Mouse (Mus musculus) urinary bladder, adult 18-20 months (tissue): ENCODE measurements at regions not wholly inside any gene's neighbourhood (a gene's known extent, or its start where the extent isn't known, plus 50 kb on each side); places are given as distances from the start of the nearest gene placed in this dataset.
"Not testable (repeated sequence)": the region's sequence is repeated elsewhere in the genome, so short reads cannot be mapped to it uniquely, and the experiment has no call there.

Experiments
- DNase-seq, 2 experiments: peaks; one replicate each; pipeline ENCODE4 v3.0.0; 2022; ENCODE audit warnings: low spot score in 2 of 2, mixed read lengths in 2 of 2

DNA sequence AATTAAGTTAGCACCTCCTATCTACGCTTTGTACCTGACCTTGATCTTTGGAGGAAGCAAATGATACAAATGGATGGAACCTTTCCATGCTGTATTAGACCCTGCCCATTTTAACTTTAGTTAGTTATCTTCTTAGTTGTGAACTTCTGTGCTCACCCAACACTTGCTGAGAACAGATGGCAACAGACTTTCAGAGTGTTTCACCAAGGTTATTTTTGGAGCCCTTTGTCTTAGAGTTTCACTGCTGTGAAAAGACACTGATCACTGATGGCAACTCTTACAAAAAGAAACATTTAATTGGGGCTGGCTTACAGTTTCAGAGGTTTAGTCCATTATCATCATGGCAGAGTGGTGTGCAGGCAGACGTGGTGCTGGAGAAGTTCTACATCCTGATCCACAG lies 88.8 kb upstream of the Zfp746 start:
- no peak for DNase-seq

DNA sequence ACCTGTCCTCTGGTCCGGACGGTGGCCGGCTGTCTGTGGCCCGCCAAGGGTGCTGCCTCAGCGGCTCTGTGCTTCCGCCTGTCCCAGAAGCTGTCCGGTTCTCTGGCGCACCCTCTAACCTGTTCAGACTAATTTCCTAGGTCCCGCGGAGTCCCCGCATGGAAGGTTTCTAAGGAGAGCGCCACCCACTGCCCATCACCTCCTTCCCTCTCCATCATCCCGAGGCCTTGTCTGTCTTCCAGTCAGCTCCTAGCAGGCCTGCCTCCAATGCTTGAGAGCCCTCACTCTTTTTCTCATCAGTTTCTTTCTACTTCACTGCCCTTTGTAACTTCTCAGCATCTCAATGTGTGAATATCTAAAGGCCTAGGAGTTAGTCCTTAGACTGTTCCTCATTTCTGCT lies 86.4 kb upstream of the Zfp746 start:
- DNase-seq = not testable (repeated sequence)

DNA sequence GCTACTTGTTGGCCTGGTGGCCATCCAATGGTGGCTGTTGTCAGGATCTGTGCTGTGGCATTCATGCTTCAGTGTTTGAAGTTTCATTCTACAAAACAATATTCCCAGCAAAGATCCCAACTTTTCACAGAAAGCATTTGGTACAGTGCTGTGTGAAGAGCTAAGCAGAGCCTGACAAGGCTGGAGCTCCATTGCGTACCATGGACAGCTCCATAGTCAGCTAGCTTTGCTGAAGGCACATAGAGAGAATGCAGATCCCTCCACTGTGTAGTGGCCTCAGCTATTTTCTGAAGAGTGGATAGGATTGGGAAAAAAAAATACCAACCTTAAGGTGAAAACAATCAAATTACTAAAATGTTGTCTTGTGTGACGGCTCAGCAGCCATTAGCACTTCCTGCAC lies 50.5 kb upstream of the Zfp746 start:
- DNase-seq = no peak
